Mouse (Mus musculus): ENCODE results near the gene Sfrp5. TPM values are rescaled to one million over a fixed set of nuclear protein-coding genes. Genes with fewer than 3 reads are reported as not detected.

The Sfrp5 gene
- polyA plus RNA-seq, 2 experiments = 5.4 to 7.2 TPM

DNA sequence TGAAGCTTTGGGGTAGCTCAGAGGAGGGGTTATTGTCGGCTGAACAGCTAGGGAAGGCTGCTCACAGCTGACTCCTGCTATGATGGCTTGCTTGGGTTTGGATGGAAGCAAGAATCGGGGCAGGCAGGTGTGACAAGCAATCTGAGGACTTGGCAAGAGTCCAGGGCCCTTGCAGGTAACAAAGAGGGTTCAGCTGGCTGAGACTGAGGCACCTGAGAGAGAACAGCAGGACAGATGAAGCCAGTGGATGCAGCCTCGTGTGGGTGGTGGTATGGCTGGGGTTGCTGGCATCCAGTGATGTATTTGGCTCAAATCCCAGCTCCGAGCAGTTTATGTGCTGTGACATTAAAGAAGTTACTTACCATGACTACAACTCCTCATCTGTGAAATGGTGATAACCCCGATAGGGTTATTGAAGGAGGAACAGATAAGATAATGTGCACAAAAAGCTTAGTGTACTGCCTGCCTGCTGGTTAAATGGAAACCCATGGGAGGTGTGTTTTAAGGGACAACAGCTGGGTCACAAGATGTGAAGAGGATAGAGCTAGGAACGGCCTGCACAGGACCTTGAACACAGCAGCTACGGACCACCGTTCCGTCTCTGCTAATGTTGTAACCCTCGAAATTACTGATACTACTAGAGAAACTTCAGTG is 32.6 kb downstream of the Sfrp5 start:
- Histone ChIP-seq H3K36me3 (ENCODE audit: control insufficient read depth, insufficient read depth, low read length) (no peaks in the 10 kb centered on the region), H3K9ac (ENCODE audit: low read depth, low read length, severe bottlenecking) (0 out of 2 replicates have a peak overlapping the region, but pooled peaks have one; percentile 16), H3K27ac (replicated peaks; ENCODE audit: low read depth, low read length) (no peak overlapping the region), H3K4me3 (replicated peaks; ENCODE audit: low read length) (no peak overlapping the region), H3K4me2 (replicated peaks; ENCODE audit: low read depth, low read length, severe bottlenecking) (no peak overlapping the region), H3K27me3 (ENCODE audit: control insufficient read depth, insufficient read depth, low read length) (0 out of 2 replicates have a peak, but pooled peaks cover 2% of the 10 kb centered on the region), H3K4me1 (ENCODE audit: control insufficient read depth, insufficient read depth, low read length) (peaks cover 11% of the 10 kb centered on the region), H3K9me3 (ENCODE audit: control insufficient read depth, low read length) (no peaks in the 10 kb centered on the region)
- no peak for DNase-seq (ENCODE audit: low spot score)
- ATAC-seq (ENCODE audit: low FRiP score, low read depth) = no peak
- WGBS = 69% methylated on average over 10 of the region's 10 CpGs
- no peak for TF ChIP-seq POLR2A (IDR thresholded peaks at IDR 0.05; ENCODE audit: borderline replicate concordance, extremely low read depth, insufficient read depth, insufficient read length)

DNA sequence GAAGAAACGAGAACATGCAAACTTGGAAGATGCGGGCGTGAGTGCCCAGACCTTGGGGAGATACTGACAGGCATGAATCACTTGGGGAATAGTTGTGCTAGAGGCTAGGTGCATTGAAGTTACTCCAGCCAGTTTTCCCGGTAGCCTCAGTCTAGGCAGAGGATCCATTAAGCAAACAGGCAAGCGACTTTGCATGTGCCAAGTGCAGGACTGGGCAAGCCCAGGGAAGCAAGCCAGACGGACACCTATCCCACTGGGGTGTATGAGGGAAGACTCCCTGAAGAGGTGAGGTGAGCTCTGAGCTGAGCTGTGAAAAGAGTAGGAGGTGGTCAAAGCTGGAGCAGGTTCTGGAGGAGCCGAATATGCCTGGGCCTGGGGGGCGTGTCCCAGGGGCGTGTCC is 34.6 kb downstream of the Sfrp5 start:
- H3K36me3 ChIP-seq (ENCODE audit: control insufficient read depth, insufficient read depth, low read length) = no peaks in the 10 kb centered on the region
- no peaks in the 10 kb centered on the region for H3K9me3 ChIP-seq (ENCODE audit: control insufficient read depth, low read length)
- no peak overlapping the region for H3K4me3 ChIP-seq (replicated peaks; ENCODE audit: low read length)
- H3K9ac ChIP-seq (ENCODE audit: low read depth, low read length, severe bottlenecking) = no peak overlapping the region
- H3K27me3 ChIP-seq (ENCODE audit: control insufficient read depth, insufficient read depth, low read length) = 0 out of 2 replicates have a peak, but pooled peaks cover 2% of the 10 kb centered on the region
- H3K27ac ChIP-seq (replicated peaks; ENCODE audit: low read depth, low read length) = no peak overlapping the region
- no peak for ATAC-seq (ENCODE audit: low FRiP score, low read depth)
- H3K4me1 ChIP-seq (ENCODE audit: control insufficient read depth, insufficient read depth, low read length) = peaks cover 11% of the 10 kb centered on the region
- no peak for TF ChIP-seq POLR2A (IDR thresholded peaks at IDR 0.05; ENCODE audit: borderline replicate concordance, extremely low read depth, insufficient read depth, insufficient read length)
- H3K4me2 ChIP-seq (replicated peaks; ENCODE audit: low read depth, low read length, severe bottlenecking) = no peak overlapping the region
- DNase-seq (ENCODE audit: low spot score) = no peak
- WGBS = 61% methylated on average over 9 of the region's 9 CpGs

DNA sequence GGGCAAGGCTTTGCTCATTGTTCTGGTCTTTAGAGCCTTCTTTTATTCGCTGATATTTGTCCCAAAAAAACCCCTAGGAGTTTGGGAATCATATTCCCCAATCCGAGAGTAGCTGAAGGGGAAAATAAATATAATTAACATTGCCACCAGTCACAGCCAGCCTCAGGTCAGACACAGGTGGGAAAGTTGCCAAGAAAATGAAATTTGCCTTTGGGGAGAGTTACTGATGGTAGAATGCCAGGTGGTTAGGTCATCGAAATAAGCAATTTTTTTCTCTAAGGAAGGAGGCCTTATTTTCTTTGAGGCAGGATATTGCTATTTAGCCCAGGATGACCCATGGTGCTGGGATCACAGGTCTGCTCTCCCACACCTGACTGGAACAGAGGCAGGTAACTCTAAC is 35.3 kb downstream of the Sfrp5 start:
- H3K27me3 ChIP-seq (ENCODE audit: control insufficient read depth, insufficient read depth, low read length) = 0 out of 2 replicates have a peak, but pooled peaks cover 2% of the 10 kb centered on the region
- peaks cover 10% of the 10 kb centered on the region for H3K4me1 ChIP-seq (ENCODE audit: control insufficient read depth, insufficient read depth, low read length)
- WGBS = 27% methylated on average over 3 of the region's 3 CpGs
- H3K36me3 ChIP-seq (ENCODE audit: control insufficient read depth, insufficient read depth, low read length) = no peaks in the 10 kb centered on the region
- no peak for ATAC-seq (ENCODE audit: low FRiP score, low read depth)
- H3K4me3 ChIP-seq (replicated peaks; ENCODE audit: low read length) = no peak overlapping the region
- no peak overlapping the region for H3K9ac ChIP-seq (ENCODE audit: low read depth, low read length, severe bottlenecking)
- TF ChIP-seq POLR2A (IDR thresholded peaks at IDR 0.05; ENCODE audit: borderline replicate concordance, extremely low read depth, insufficient read depth, insufficient read length) = no peak
- no peaks in the 10 kb centered on the region for H3K9me3 ChIP-seq (ENCODE audit: control insufficient read depth, low read length)
- H3K4me2 ChIP-seq (replicated peaks; ENCODE audit: low read depth, low read length, severe bottlenecking) = no peak overlapping the region
- DNase-seq (ENCODE audit: low spot score) = no peak
- H3K27ac ChIP-seq (replicated peaks; ENCODE audit: low read depth, low read length) = no peak overlapping the region

DNA sequence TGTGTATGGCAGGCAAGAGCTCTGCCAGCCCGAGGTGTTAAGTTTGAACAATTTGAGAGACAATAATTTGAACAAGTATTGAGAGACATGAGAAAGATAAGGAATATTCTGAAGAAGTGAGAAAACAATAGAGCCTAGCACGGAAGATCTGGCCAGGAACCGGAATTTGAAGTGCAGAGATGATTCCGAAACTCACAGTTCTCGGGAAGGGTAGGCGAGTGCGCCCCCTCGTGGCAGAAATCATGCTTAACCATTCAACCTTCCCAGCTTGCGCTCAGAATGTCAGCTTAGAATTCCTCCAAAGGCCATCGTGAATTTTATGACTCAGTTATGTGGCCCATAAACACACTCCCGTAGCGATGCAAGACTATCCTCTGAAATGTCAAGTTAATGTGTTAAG is 35.9 kb downstream of the Sfrp5 start:
- Histone ChIP-seq H3K36me3 (ENCODE audit: control insufficient read depth, insufficient read depth, low read length) (no peaks in the 10 kb centered on the region), H3K27me3 (ENCODE audit: control insufficient read depth, insufficient read depth, low read length) (0 out of 2 replicates have a peak, but pooled peaks cover 2% of the 10 kb centered on the region), H3K27ac (replicated peaks; ENCODE audit: low read depth, low read length) (no peak overlapping the region), H3K4me1 (ENCODE audit: control insufficient read depth, insufficient read depth, low read length) (peaks cover 4% of the 10 kb centered on the region; the same call in 1 of the 2 replicates), H3K4me3 (replicated peaks; ENCODE audit: low read length) (0 out of 2 replicates have a peak overlapping the region, but pooled peaks have one; percentile 13), H3K9ac (ENCODE audit: low read depth, low read length, severe bottlenecking) (peak overlapping the region; percentile 22; the same call in 1 of the 2 replicates), H3K9me3 (ENCODE audit: control insufficient read depth, low read length) (no peaks in the 10 kb centered on the region), H3K4me2 (replicated peaks; ENCODE audit: low read depth, low read length, severe bottlenecking) (peak overlapping the region; percentile 41)
- TF ChIP-seq POLR2A (IDR thresholded peaks at IDR 0.05; ENCODE audit: borderline replicate concordance, extremely low read depth, insufficient read depth, insufficient read length) = no peak
- ATAC-seq (ENCODE audit: low FRiP score, low read depth) = peak; percentile 31
- WGBS = 6% methylated on average over 12 of the region's 12 CpGs
- peak; percentile 86 for DNase-seq (ENCODE audit: low spot score)

DNA sequence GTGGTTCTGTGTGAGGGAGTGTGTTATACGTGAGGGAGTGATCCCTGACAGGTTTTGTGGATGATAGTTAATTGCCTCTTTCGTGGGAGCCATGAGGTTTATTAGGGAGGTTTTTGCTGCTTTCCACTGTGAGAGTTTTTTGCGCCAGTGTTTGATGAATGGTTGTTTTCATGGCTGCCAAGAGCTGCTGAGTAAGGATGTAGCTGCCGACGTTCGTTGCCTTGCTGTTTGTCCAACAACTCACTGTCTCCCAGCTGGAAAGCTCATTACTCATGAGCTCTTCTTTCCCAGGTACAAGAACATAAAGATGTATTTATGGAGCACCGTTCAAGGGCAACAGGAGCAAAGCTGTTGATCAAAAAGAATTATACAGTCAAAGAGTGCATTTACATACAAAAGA is 37.9 kb downstream of the Sfrp5 start:
- Histone ChIP-seq H3K4me3 (replicated peaks; ENCODE audit: low read length) (no peak overlapping the region), H3K4me2 (replicated peaks; ENCODE audit: low read depth, low read length, severe bottlenecking) (no peak overlapping the region), H3K4me1 (ENCODE audit: control insufficient read depth, insufficient read depth, low read length) (no peaks in the 10 kb centered on the region), H3K36me3 (ENCODE audit: control insufficient read depth, insufficient read depth, low read length) (no peaks in the 10 kb centered on the region), H3K27ac (replicated peaks; ENCODE audit: low read depth, low read length) (no peak overlapping the region), H3K9ac (ENCODE audit: low read depth, low read length, severe bottlenecking) (no peak overlapping the region), H3K9me3 (ENCODE audit: control insufficient read depth, low read length) (no peaks in the 10 kb centered on the region), H3K27me3 (ENCODE audit: control insufficient read depth, insufficient read depth, low read length) (0 out of 2 replicates have a peak, but pooled peaks cover under 1% of the 10 kb centered on the region)
- no peak for ATAC-seq (ENCODE audit: low FRiP score, low read depth)
- WGBS = 34% methylated on average over 7 of the region's 7 CpGs
- DNase-seq (ENCODE audit: low spot score) = no peak
- TF ChIP-seq POLR2A (IDR thresholded peaks at IDR 0.05; ENCODE audit: borderline replicate concordance, extremely low read depth, insufficient read depth, insufficient read length) = no peak
